Mouse (Mus musculus): Measurements from ENCODE around the gene Zmynd8. TPM values are rescaled to one million over a fixed set of nuclear protein-coding genes. Genes with fewer than 3 reads are reported as not detected.
"Not testable (repeated sequence)": the region's sequence is repeated elsewhere in the genome, so short reads cannot be mapped to it uniquely, and the experiment has no call there.

Gene Zmynd8
- polyA plus RNA-seq, 1 experiment from 2014 or later = 28.6 TPM

- H3K4me2 ChIP-seq (ENCODE audit: low read depth, low read length) = no peak overlapping the region
- DNase-seq (ENCODE audit: low spot score) (no peak), ATAC-seq (ENCODE audit: low read depth) (no peak)
- no peaks in the 10 kb centered on the region for H3K9me3 ChIP-seq (ENCODE audit: control insufficient read depth, low read length)
- H3K27ac ChIP-seq (replicated peaks; ENCODE audit: low read depth, low read length) = no peak overlapping the region
- no peak overlapping the region for H3K4me3 ChIP-seq (ENCODE audit: low read depth, low read length)
- H3K4me1 ChIP-seq (ENCODE audit: control insufficient read depth, insufficient read depth, low read length) = no peaks in the 10 kb centered on the region
- H3K27me3 ChIP-seq (replicated peaks; ENCODE audit: control insufficient read depth, insufficient read depth, low read length) = no peaks in the 10 kb centered on the region
- no peak overlapping the region for H3K9ac ChIP-seq (ENCODE audit: low read depth, low read length)
- 70% methylated on average over 8 of the region's 8 CpGs for WGBS
- H3K36me3 ChIP-seq (ENCODE audit: control insufficient read depth, insufficient read depth, low read length) = peaks cover 94% of the 10 kb centered on the region
Measured at GRCm38 (mm10) chr2:165812889-165813288, 85.9 kb downstream of the Zmynd8 start.

GRCm38 (mm10) chr2:165811536-165811935 lies 87.3 kb downstream of the Zmynd8 start:
- no peak for ATAC-seq (ENCODE audit: low read depth)

GRCm38 (mm10) chr2:165809901-165810477 lies 88.8 kb downstream of the Zmynd8 start:
- H3K4me2 ChIP-seq (ENCODE audit: low read depth, low read length) = no peak overlapping the region
- no peak overlapping the region for H3K9ac ChIP-seq (ENCODE audit: low read depth, low read length)
- H3K27ac ChIP-seq (replicated peaks; ENCODE audit: low read depth, low read length) = no peak overlapping the region
- H3K4me1 ChIP-seq (ENCODE audit: control insufficient read depth, insufficient read depth, low read length) = no peaks in the 10 kb centered on the region
- peaks cover 100% of the 10 kb centered on the region for H3K36me3 ChIP-seq (ENCODE audit: control insufficient read depth, insufficient read depth, low read length)
- H3K9me3 ChIP-seq (ENCODE audit: control insufficient read depth, low read length) = no peaks in the 10 kb centered on the region
- DNase-seq (ENCODE audit: low spot score) = no peak
- H3K27me3 ChIP-seq (replicated peaks; ENCODE audit: control insufficient read depth, insufficient read depth, low read length) = no peaks in the 10 kb centered on the region
- ATAC-seq (ENCODE audit: low read depth) = no peak
- WGBS = 89% methylated on average over 5 of the region's 5 CpGs
- H3K4me3 ChIP-seq (ENCODE audit: low read depth, low read length) = no peak overlapping the region

More at GRCm38 (mm10) chr2:165811536-165811935, 87.3 kb downstream of the Zmynd8 start:
- DNase-seq (ENCODE audit: low spot score) = peak; percentile 44
- Histone ChIP-seq H3K36me3 (ENCODE audit: control insufficient read depth, insufficient read depth, low read length) (peaks cover 94% of the 10 kb centered on the region), H3K27me3 (replicated peaks; ENCODE audit: control insufficient read depth, insufficient read depth, low read length) (no peaks in the 10 kb centered on the region), H3K4me3 (ENCODE audit: low read depth, low read length) (no peak overlapping the region), H3K4me1 (ENCODE audit: control insufficient read depth, insufficient read depth, low read length) (no peaks in the 10 kb centered on the region), H3K27ac (replicated peaks; ENCODE audit: low read depth, low read length) (no peak overlapping the region), H3K9me3 (ENCODE audit: control insufficient read depth, low read length) (no peaks in the 10 kb centered on the region), H3K4me2 (ENCODE audit: low read depth, low read length) (no peak overlapping the region), H3K9ac (ENCODE audit: low read depth, low read length) (no peak overlapping the region)
- 59% methylated on average over 5 of the region's 5 CpGs for WGBS

GRCm38 (mm10) chr2:165809091-165809490 lies 89.7 kb downstream of the Zmynd8 start:
- H3K27ac ChIP-seq (replicated peaks; ENCODE audit: low read depth, low read length) = no peak overlapping the region
- H3K36me3 ChIP-seq (ENCODE audit: control insufficient read depth, insufficient read depth, low read length) = peaks cover 100% of the 10 kb centered on the region
- WGBS = 94% methylated on average over 5 of the region's 5 CpGs

GRCm38 (mm10) chr2:165808179-165808975 lies 90.4 kb downstream of the Zmynd8 start:
- Histone ChIP-seq H3K9ac (ENCODE audit: low read depth, low read length) (no peak overlapping the region), H3K4me1 (ENCODE audit: control insufficient read depth, insufficient read depth, low read length) (no peaks in the 10 kb centered on the region), H3K27me3 (replicated peaks; ENCODE audit: control insufficient read depth, insufficient read depth, low read length) (no peaks in the 10 kb centered on the region), H3K4me2 (ENCODE audit: low read depth, low read length) (no peak overlapping the region), H3K36me3 (ENCODE audit: control insufficient read depth, insufficient read depth, low read length) (peaks cover 95% of the 10 kb centered on the region), H3K9me3 (ENCODE audit: control insufficient read depth, low read length) (no peaks in the 10 kb centered on the region), H3K4me3 (ENCODE audit: low read depth, low read length) (no peak overlapping the region), H3K27ac (replicated peaks; ENCODE audit: low read depth, low read length) (no peak overlapping the region)
- WGBS = 94% methylated on average over 12 of the region's 12 CpGs
- DNase-seq (ENCODE audit: low spot score) (no peak), ATAC-seq (ENCODE audit: low read depth) (no peak)

More at GRCm38 (mm10) chr2:165809091-165809490, 89.7 kb downstream of the Zmynd8 start:
- Histone ChIP-seq H3K9me3 (ENCODE audit: control insufficient read depth, low read length) (no peaks in the 10 kb centered on the region), H3K27me3 (replicated peaks; ENCODE audit: control insufficient read depth, insufficient read depth, low read length) (no peaks in the 10 kb centered on the region), H3K4me3 (ENCODE audit: low read depth, low read length) (no peak overlapping the region), H3K4me1 (ENCODE audit: control insufficient read depth, insufficient read depth, low read length) (no peaks in the 10 kb centered on the region), H3K4me2 (ENCODE audit: low read depth, low read length) (no peak overlapping the region), H3K9ac (ENCODE audit: low read depth, low read length) (no peak overlapping the region)
- DNase-seq (ENCODE audit: low spot score) (no peak), ATAC-seq (ENCODE audit: low read depth) (no peak)

- not testable (repeated sequence) for H3K9ac ChIP-seq (ENCODE audit: low read depth, low read length); H3K27me3 ChIP-seq (replicated peaks; ENCODE audit: control insufficient read depth, insufficient read depth, low read length); DNase-seq (ENCODE audit: low spot score); H3K4me3 ChIP-seq (ENCODE audit: low read depth, low read length); H3K4me2 ChIP-seq (ENCODE audit: low read depth, low read length); H3K27ac ChIP-seq (replicated peaks; ENCODE audit: low read depth, low read length); H3K9me3 ChIP-seq (ENCODE audit: control insufficient read depth, low read length); ATAC-seq (ENCODE audit: low read depth); H3K4me1 ChIP-seq (ENCODE audit: control insufficient read depth, insufficient read depth, low read length)
- 91% methylated on average over 3 of the region's 3 CpGs for WGBS
- H3K36me3 ChIP-seq (ENCODE audit: control insufficient read depth, insufficient read depth, low read length) = peaks cover 90% of the 10 kb centered on the region
Measured at GRCm38 (mm10) chr2:165800174-165800573, 98.6 kb downstream of the Zmynd8 start.

- Histone ChIP-seq H3K4me2 (ENCODE audit: low read depth, low read length) (no peak overlapping the region), H3K9ac (ENCODE audit: low read depth, low read length) (no peak overlapping the region), H3K4me3 (ENCODE audit: low read depth, low read length) (no peak overlapping the region), H3K4me1 (ENCODE audit: control insufficient read depth, insufficient read depth, low read length) (no peaks in the 10 kb centered on the region), H3K27me3 (replicated peaks; ENCODE audit: control insufficient read depth, insufficient read depth, low read length) (no peaks in the 10 kb centered on the region), H3K36me3 (ENCODE audit: control insufficient read depth, insufficient read depth, low read length) (peaks cover 92% of the 10 kb centered on the region), H3K9me3 (ENCODE audit: control insufficient read depth, low read length) (no peaks in the 10 kb centered on the region), H3K27ac (replicated peaks; ENCODE audit: low read depth, low read length) (no peak overlapping the region)
- ATAC-seq (ENCODE audit: low read depth) (no peak), DNase-seq (ENCODE audit: low spot score) (no peak)
- WGBS = 62% methylated on average over 8 of the region's 8 CpGs
Measured at GRCm38 (mm10) chr2:165797876-165798275, 100.9 kb downstream of the Zmynd8 start.

- no peak overlapping the region for H3K9ac ChIP-seq (ENCODE audit: low read depth, low read length)
- no peak overlapping the region for H3K27ac ChIP-seq (replicated peaks; ENCODE audit: low read depth, low read length)
- no peaks in the 10 kb centered on the region for H3K4me1 ChIP-seq (ENCODE audit: control insufficient read depth, insufficient read depth, low read length)
- H3K36me3 ChIP-seq (ENCODE audit: control insufficient read depth, insufficient read depth, low read length) = peaks cover 93% of the 10 kb centered on the region
- no peaks in the 10 kb centered on the region for H3K9me3 ChIP-seq (ENCODE audit: control insufficient read depth, low read length)
- DNase-seq (ENCODE audit: low spot score) (no peak), ATAC-seq (ENCODE audit: low read depth) (no peak)
- WGBS = 79% methylated on average over 3 of the region's 3 CpGs
- no peaks in the 10 kb centered on the region for H3K27me3 ChIP-seq (replicated peaks; ENCODE audit: control insufficient read depth, insufficient read depth, low read length)
- H3K4me2 ChIP-seq (ENCODE audit: low read depth, low read length) = no peak overlapping the region
- H3K4me3 ChIP-seq (ENCODE audit: low read depth, low read length) = no peak overlapping the region
Measured at GRCm38 (mm10) chr2:165793283-165793638, 105.6 kb downstream of the Zmynd8 start.

Data from embryonic facial prominence, embryonic 14.5 days (tissue).